Mouse (Mus musculus) WW6 (cell line): ENCODE measurements around the gene Lifr.

ENCODE experiments used
- DNase-seq: peaks from one replicate; pipeline ENCODE4 v3.0.0-alpha.2; 2013; ENCODE audit warnings: low read depth, low spot score

Lifr gene

GRCm38 (mm10) chr15:7090211-7090765 lies at the start of gene Lifr:
Gene Lifr, plus strand, starts transcription at chr15:7090614.
- DNase-seq, result no peak

DNA sequence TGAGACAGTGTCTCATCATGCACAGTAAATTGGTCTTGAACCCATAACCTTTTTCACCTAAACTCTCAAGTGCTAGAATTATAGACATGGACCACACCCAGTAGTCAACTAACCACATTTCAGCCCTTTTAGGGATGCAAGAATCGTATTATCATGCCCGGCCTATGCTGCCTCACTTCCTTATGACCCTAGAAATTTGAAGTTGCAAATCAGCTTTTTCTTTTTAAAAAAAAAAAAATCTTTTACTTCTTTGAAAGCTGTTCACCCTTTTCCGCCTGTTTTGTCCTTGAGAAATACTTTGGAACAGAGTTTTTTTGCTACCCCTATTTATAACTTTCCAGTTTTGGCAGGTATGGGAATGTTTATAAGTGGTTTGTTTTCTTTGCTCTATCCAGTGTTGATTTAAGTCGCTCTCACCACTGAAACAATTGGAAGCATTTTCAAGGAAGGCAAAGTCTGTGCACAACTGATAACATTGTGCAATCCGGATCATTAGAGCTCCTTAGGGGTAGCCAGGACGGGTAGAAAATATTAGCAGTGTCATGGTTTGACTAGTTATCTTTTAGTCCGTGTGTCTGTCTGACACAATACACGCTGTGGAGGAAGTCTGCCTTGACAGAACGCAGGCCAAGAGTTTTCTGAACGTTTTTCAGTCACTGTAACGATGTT lies 46.2 kb upstream of the Lifr start:
- DNase-seq, result no peak

GRCm38 (mm10) chr15:7045056-7045455 lies 45.4 kb upstream of the Lifr start:
- DNase-seq, result no peak

GRCm38 (mm10) chr15:7047931-7048330 lies 42.5 kb upstream of the Lifr start:
- DNase-seq, result no peak

DNA sequence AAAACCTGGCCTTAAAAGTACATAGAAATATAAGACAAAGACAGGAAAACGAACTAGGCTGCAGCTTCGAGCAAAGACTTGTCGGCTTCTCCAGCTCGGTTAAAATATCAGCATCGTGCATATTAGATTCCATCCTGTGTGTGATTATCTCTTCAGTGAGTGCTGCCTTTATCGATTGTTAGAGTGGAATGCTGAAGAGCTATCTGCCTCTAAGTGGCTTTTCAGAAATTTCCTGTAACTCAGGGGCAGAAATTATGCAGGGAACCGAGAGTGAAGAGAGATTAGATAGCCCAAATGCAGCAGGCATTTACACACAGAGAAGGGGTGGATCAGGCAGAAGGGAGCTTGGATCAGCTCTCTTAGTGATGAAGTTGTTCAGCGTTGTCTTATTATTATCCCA lies 41.5 kb upstream of the Lifr start:
- no peak for DNase-seq

DNA sequence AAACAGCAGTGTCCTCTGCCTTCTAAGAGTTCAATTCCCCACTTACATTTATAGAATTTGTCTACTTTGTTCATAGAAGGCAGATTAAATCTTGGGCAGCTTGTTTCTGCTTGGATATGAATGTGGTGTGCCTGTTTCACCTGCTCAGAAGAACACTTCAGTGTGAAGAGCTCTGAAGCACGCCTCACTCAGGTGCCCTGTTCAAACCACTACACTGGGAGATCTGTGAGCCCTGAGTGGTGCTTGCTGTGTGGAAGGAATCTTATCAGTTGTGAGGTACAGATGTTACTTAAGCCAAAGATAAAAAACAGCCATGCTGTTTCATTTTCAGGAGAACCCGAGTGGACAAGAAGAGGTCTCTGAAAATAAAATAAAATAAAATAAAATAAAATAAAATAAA lies 38.7 kb upstream of the Lifr start:
- DNase-seq, result no peak

- no peak for DNase-seq
These were observed 38.3 kb upstream of the Lifr start for GRCm38 (mm10) chr15:7052117-7052516.

- no peak for DNase-seq
These were observed 33.6 kb upstream of the Lifr start for GRCm38 (mm10) chr15:7056851-7057250.

GRCm38 (mm10) chr15:7060522-7060921 lies 29.9 kb upstream of the Lifr start:
- DNase-seq, result no peak

DNA sequence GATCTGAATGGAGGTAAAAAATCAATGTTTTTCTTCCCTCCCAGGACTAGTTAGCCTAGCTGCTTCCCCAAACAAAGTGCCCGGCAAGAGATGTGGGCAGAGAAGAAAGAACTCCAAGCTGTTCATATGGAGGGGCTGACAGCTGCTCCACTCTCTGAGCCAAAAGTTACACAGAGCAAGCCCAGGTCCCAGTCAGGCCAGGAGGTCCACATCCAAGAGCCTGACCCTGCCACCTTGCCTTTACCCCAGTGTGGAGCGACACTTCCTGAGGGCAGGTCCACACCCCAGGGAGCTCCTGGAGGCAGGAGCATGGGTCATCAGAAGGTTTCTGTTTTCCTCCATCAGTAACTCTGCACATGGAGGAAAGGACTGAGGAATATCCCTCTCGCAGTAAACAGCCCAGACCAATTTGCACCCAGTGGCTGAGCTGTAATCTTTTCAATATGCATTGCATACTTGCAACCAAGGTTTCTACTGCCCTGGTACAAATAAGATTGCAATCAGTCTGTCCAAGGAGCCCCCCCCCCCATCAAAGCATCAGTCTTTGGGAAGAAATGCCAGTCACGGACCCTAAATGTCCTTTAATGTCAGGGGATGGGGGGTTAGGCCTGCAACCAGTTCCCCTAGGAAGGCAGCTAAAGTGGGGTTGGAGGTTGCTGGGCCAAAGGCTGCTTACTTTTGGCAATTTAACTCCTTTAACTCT lies 28.3 kb upstream of the Lifr start:
- DNase-seq, result no peak

- DNase-seq, result no peak
These were observed 27.8 kb upstream of the Lifr start for GRCm38 (mm10) chr15:7062698-7063009.

DNA sequence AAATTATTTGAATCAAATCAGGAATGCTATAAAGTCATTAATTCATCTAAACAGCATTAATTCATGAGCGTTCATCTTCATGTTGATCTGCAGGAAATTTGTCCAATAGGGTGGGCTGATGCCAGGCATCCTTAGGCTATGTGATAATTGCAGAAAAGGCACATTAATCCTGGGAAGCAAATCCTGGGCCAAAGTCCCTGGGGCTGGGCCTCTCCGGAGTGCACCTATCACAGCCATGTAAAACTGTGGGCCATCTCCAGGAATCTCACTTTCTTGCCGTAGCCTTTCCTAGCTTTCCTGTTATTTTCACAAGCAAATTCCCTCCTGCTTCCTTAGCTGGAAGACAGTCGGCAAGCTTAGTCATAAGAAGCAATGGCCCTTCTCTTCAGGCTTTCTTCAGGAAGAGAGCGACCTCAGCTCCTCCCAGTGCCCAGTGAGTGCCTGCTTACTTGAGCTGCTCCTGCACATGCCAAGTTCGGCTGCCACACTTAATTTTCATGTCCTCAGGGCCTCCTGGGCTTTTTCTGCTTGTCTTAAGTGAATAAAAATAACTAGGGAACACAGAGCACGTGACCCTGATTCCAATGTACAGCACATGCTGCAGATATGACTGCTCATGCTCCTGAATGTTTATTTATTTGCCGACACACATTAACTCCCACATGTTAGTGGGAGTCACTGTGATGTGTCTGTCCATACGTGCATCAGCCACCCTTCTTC lies 26.7 kb upstream of the Lifr start:
- no peak for DNase-seq

- no peak for DNase-seq
These were observed 25.4 kb upstream of the Lifr start for GRCm38 (mm10) chr15:7064992-7065523.

- no peak for DNase-seq
These were observed 24.8 kb upstream of the Lifr start for GRCm38 (mm10) chr15:7065624-7066023.

DNA sequence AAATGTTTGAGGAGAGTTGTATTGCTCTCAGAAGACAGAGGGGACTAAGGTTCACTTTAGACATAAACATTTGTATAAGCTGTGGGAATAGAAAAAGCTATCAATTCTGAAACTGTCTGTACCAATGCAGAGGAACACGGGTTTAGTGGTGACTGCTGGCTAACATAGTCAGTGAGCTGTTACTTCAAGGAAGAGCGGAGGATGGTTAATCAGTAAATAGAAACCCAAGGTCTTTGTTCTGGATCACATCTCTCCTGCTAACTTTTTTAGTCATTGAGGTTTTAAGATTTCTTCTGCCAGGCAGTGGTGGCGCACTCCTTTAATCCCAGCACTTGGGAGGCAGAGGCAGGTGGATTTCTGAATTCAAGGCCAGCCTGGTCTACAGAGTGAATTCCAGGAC lies 23.7 kb upstream of the Lifr start:
- DNase-seq, result no peak

GRCm38 (mm10) chr15:7069374-7069773 lies 21.0 kb upstream of the Lifr start:
- DNase-seq, result no peak

GRCm38 (mm10) chr15:7070199-7070794 lies 20.1 kb upstream of the Lifr start:
- no peak for DNase-seq

DNA sequence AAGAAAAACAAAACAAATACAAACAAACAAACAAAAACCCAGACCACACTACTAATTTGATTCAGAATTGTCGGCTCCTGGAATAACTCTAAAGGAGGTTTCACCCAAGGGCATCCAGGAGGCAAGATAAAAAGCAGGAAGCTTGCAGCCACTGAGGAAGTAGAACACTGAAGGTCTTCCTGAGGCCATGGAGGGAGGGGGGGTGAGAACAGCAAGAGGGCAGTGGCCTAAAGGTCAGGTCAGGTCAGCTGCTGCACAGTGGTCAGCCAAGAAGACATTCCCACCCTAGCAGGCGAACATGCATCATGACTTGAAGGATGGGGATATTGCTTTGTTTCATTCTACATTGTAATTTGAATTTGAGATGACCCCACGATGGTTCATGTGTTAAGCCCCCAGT lies 17.1 kb upstream of the Lifr start:
- DNase-seq, result no peak

DNA sequence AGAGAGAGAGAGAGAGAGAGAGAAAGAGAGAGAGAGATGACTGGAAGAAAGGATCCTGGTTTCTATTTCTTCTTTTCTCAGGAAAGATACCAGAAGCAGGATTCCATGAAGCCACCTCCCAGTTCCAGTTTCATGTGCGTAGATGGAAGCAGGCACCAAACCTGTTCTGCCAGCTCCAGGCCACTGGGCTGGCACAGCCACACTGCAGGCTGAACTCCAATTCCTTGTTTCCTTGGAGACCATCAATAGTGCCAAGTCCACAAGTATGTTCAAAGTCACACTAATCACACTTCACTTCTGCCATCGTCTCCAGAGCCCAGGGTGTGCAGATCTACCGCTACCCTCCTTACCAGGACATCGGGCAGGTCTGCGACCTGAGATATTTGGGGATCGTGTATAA lies 15.2 kb upstream of the Lifr start:
- DNase-seq, result no peak

GRCm38 (mm10) chr15:7078356-7078755 lies 12.1 kb upstream of the Lifr start:
- no peak for DNase-seq

GRCm38 (mm10) chr15:7079631-7080337 lies 10.6 kb upstream of the Lifr start:
- DNase-seq, result no peak
